Mouse (Mus musculus): ENCODE measurements around the gene Knstrn. TPM values are rescaled to one million over a fixed set of nuclear protein-coding genes. Genes with fewer than 3 reads are reported as not detected.

The Knstrn gene
- polyA plus RNA-seq, 1 experiment from 2014 or later = 64.4 TPM

DNA sequence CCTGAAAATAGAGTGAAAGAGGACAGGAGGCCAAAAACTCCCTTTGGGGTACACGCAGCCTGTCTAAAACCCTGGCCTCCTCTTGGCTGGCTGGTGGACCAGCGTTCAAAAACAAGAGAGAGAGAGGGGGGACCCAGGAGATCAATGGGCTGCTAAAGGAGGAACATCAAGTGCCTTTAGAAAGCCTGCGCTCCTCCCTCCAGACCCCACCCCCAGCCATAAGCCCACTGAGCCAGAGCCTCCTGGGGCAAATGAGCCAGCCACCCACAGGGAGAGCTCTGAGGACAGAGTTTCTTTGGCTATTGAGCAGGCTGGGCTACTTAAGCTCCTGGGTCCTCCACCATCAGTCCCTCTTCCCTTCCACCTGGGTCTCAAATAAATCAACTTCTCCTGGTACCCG is 85.0 kb downstream of the Knstrn start:
- no peak for TF ChIP-seq CTCF (IDR thresholded peaks at IDR 0.05)
- in situ Hi-C loops (cut with MboI; ENCODE audit: low pct_unique_long_range_greater_than_20kb) = loop anchor here (25.0 kb wide), 1 partner anchor 411 kb away; the partner anchor contains the start of gene Srp14
- DNase-seq (ENCODE audit: low read depth, low spot score) (no peak), ATAC-seq (no peak)
- ChIA-PET POLR2A (no interaction called here), CTCF (no interaction called here)
- peaks cover 29% of the 10 kb centered on the region for H3K27me3 ChIP-seq

DNA sequence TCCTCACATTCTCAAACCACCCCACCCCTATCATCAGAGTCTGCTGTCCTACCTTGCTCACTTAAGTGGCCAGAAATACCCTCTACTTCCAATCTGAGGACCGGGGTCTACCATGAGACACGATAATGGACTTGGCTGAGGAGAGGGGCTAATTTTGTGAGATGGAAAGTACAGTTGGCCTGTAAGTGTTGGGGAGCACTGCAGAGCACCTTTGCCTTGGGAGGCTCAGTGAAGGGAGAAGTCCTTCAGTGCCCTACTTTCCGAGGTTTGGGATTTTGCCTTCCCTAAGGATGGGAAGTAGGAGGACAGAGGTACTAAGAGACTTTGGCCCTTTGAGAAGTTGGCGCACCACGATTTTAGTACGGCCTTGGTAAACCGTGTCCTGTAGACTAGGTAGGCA is 85.5 kb downstream of the Knstrn start:
- no peak for TF ChIP-seq CTCF (IDR thresholded peaks at IDR 0.05)
- POLR2A ChIA-PET = interaction anchor here (0.7 kb wide), 1 partner anchor 191 kb away, joined by 3 read pairs; no protein-coding TSS in a partner anchor
- in situ Hi-C loops (cut with MboI; ENCODE audit: low pct_unique_long_range_greater_than_20kb) = loop anchor here (25.0 kb wide), 1 partner anchor 412 kb away; the partner anchor contains the start of gene Srp14

DNA sequence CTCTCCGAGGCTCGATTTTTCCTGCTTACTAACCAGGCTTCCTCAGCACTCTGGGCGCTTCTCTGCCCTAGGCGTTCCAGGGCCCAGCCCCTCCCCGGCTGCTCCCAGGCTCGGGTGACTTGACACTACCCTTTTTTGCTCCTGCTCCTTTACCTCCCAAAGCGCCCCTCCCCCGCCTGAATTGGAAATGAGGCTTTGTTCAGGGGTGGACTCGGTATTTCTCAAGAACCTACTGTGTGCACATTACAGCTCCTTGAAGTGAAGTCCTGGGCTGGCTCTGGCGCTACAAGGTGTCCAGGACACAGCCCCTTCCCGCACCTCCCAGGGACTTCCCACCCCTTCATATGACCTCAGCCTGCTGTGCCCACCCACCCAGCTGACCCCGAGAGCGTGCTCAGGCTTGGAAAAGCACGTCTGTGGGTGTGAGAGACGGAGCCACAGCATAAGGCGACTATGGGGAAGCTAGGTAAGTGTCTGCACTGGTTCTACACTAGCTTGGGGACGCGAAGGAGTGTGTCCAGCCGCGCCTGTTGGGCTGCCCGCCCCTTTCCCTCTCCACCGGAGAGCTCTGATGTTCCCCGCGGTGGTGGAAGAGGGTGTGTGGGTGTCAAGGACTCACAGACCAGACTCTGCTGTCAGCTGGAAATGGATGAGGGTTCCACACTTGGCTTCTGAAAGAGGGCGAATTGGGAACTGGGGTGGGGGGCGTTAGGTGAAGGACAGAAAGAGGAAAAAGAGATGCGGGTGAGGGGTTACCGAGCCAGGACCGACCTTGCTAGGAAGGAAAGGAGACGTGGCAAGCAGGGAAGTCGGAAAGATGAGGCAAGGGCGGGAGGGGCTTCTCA is 86.4 kb downstream of the Knstrn start, which contains the start of gene Bahd1:
Bahd1 (plus strand) TSS at position 397 of the 845 bp plus-strand sequence.
- ATAC-seq (no peak), DNase-seq (ENCODE audit: low read depth, low spot score) (no peak)
- in situ Hi-C loops (cut with MboI; ENCODE audit: low pct_unique_long_range_greater_than_20kb) = loop anchor here (25.0 kb wide), 1 partner anchor 413 kb away; the partner anchor contains the start of gene Srp14
- CTCF ChIA-PET = no interaction called here
- POLR2A ChIA-PET = no interaction called here
- peaks cover 22% of the 10 kb centered on the region for H3K27me3 ChIP-seq
- TF ChIP-seq CTCF (IDR thresholded peaks at IDR 0.05) = no peak

More for the DNA sequence above, 85.5 kb downstream of the Knstrn start:
- ATAC-seq (no peak), DNase-seq (ENCODE audit: low read depth, low spot score) (no peak)
- CTCF ChIA-PET = no interaction called here
- peaks cover 24% of the 10 kb centered on the region for H3K27me3 ChIP-seq

DNA sequence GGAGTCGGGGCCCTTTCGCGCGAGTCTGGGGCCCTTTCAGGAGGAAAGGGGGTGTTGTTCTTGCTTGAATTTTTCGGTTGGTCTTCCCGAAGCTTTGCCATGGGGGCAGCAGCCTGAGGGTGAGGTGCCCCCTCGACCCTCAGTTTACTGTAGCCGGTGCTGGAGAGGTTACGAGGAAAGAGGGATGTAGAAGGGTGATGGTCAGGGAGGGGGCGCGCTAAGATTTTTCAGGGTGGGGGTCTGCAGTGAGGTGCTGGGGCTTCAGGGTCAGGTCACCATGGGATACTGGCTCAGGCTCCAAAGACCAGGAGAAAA is 87.0 kb downstream of the Knstrn start:
- in situ Hi-C loops (cut with MboI; ENCODE audit: low pct_unique_long_range_greater_than_20kb) = no loop called here
- ChIA-PET CTCF (no interaction called here), POLR2A (no interaction called here)
- ATAC-seq = no peak
- no peak for DNase-seq (ENCODE audit: low read depth, low spot score)
- peaks cover 21% of the 10 kb centered on the region for H3K27me3 ChIP-seq
- TF ChIP-seq CTCF (IDR thresholded peaks at IDR 0.05) = no peak

DNA sequence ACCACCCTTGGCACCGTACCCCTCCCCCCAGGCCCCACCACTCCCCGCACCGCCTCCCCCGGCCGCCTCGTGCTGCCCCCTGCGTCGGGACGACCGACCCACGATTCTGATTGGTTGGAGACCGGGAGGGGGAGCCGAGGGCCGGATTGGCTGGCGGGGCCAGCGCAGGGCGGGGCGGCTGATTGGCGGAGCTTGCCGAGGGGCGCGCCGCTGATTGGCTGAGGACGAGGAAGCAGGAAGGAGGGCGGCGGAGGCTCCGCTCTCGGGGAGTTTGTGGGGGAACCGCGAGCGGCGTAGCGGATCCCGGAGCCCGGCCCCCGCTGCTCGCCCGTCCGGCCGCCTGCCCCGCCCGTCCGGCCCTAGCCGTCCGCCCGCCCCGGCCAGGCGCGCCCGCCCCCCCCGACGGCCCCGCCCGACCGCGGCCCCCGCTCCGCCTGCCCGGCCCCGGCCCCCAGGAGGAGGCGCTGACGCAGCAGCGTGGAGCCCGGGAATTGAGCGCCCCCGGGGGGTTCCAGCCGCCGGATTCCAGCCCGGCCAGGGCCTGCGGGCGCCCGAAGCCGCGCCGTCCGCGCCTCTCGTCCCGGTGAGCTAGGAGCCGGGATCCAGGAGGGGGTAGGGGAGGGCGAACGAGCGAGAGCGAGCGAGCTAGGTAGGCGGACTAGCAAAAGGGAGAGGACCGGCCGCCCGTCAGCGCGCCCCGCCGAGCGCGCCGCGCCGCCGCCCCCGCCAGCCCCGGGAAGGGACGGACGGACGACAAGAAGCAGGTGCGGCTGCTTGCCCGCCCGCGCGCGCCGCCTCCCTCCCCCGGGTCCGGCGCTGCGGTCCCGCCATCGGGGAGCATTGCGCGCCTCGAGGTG is 87.6 kb downstream of the Knstrn start:
- ChIA-PET CTCF (interaction anchor here (1.8 kb wide), 1 partner anchor 11 kb away, joined by 6 read pairs; no protein-coding TSS in a partner anchor), POLR2A (no interaction called here)
- H3K27me3 ChIP-seq = peaks cover 15% of the 10 kb centered on the region
- DNase-seq (ENCODE audit: low read depth, low spot score) (peak; percentile 54), ATAC-seq (peak; percentile 86)
- in situ Hi-C loops (cut with MboI; ENCODE audit: low pct_unique_long_range_greater_than_20kb) = no loop called here
- no peak for TF ChIP-seq CTCF (IDR thresholded peaks at IDR 0.05)

DNA sequence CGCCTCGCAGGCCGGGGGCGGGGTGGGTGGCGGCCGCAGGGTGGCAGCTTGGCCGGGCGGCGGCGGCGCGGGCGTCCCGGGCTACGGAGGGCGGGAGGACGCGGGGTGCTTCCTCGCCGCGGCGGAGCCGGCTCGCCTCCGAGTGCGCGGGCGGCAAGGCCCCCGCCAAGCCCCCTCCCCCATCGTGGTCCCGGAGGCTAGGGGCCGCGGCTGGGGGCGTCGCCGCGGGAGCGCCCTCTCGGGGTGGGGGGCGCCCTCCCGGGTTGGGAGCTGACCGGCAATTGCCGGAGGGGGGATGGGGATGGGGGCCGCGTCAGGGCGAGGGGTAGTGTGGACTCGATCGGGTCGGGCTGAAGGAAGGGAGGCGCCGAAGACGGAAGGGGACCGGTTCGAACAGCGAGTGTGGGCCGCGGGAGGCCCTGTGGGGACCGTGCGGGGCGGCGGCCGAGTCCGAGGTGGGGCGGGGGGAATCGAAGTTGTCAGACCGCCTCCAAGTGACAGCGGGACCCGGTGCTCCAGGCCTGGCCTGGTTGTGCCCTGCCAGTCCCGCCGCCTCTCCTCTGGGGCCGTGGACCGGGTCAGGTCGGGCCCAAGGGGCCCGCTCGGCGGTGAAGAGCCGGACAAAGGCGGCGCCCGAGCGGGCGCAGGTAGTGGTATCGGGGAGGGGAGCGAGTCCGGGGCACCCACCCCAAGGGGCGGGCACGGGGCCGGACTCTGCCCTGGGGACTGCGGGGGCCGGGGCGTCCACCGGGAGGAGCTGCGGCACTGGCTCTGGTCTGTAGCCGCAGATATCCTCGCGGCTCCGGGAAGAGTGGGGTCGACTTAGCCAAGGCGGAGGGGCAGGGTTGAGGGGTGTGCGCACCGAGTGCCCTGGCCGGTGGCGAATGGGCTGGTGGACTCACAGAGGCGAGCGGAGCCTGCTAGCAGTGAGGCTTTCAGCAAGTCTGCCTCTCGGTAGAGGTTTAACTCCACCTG is 88.5 kb downstream of the Knstrn start:
- ATAC-seq = peak; percentile 24

DNA sequence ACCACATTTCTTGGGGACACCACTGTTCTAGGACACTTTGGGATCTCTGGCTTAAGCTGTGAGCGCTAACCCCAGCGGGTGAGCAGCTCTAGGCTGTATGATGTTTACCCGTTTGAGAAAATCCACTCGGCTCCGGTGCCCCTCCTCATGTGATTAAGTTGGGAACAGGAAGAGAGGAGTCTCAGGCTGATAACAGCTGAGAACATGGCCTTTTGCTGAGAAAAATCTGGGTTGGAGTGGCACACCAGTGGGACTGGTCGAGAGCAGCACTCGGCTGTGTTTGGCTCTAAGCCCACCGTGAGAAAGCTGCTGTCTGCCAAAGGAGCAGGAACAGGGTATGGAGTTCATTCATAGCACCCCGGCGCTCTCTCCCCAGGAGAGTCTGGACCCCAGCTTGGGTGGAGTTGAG is 89.5 kb downstream of the Knstrn start:
- in situ Hi-C loops (cut with MboI; ENCODE audit: low pct_unique_long_range_greater_than_20kb) = no loop called here

More for the DNA sequence above, 88.5 kb downstream of the Knstrn start:
- peaks cover 6% of the 10 kb centered on the region for H3K27me3 ChIP-seq
- ChIA-PET POLR2A (interaction anchor here (1.0 to 1.1 kb wide), 2 partner anchors 24 to 303 kb away, joined by 3 read pairs; partner anchors contain the start of gene Chst14), CTCF (interaction anchor here (1.8 kb wide), 1 partner anchor 10 kb away, joined by 6 read pairs; no protein-coding TSS in a partner anchor)
- no peak for TF ChIP-seq CTCF (IDR thresholded peaks at IDR 0.05)
- no peak for DNase-seq (ENCODE audit: low read depth, low spot score)
- in situ Hi-C loops (cut with MboI; ENCODE audit: low pct_unique_long_range_greater_than_20kb) = no loop called here

More for the DNA sequence above, 89.5 kb downstream of the Knstrn start:
- peaks cover 5% of the 10 kb centered on the region for H3K27me3 ChIP-seq
- ChIA-PET CTCF (interaction anchor here (1.8 kb wide), 1 partner anchor 9 kb away, joined by 6 read pairs; no protein-coding TSS in a partner anchor), POLR2A (interaction anchor here (1.0 kb wide), 1 partner anchor 304 kb away, joined by 3 read pairs; no protein-coding TSS in a partner anchor)
- TF ChIP-seq CTCF (IDR thresholded peaks at IDR 0.05) = no peak
- DNase-seq (ENCODE audit: low read depth, low spot score) = no peak
- no peak for ATAC-seq

Other genes with a start within 250 kb of the Knstrn start
- 44.8 TPM for gene Bub1b, start 215.8 kb upstream of the Knstrn start, polyA plus RNA-seq (2021)
- gene Pak6, start 150.7 kb upstream of the Knstrn start, polyA plus RNA-seq (2021) = 0.15 TPM
- gene Ankrd63, start 110.0 kb upstream of the Knstrn start, polyA plus RNA-seq (2021) = 0.01 TPM
- gene Plcb2, start 85.6 kb upstream of the Knstrn start, polyA plus RNA-seq (2021) = 0.03 TPM
- 25.9 TPM for gene Inafm2, start 68.2 kb upstream of the Knstrn start, polyA plus RNA-seq (2021)
- 31.5 TPM for gene Ccdc9b, start 51.3 kb upstream of the Knstrn start, polyA plus RNA-seq (2021)
- gene Phgr1, start 41.2 kb upstream of the Knstrn start, polyA plus RNA-seq (2021) = not detected
- 0.03 TPM for gene Disp2, start 34.3 kb upstream of the Knstrn start, polyA plus RNA-seq (2021)
- gene Ivd, start 48.0 kb downstream of the Knstrn start, polyA plus RNA-seq (2021) = 36.8 TPM
- 22.9 TPM for gene Bahd1, start 86.4 kb downstream of the Knstrn start, polyA plus RNA-seq (2021)
- gene Chst14, start 112.5 kb downstream of the Knstrn start, polyA plus RNA-seq (2021) = 32.3 TPM
- gene Ccdc32, start 215.4 kb downstream of the Knstrn start, polyA plus RNA-seq (2021) = 26.6 TPM
- gene Rpusd2, start 220.8 kb downstream of the Knstrn start, polyA plus RNA-seq (2021) = 5.2 TPM
- gene Knl1, start 233.1 kb downstream of the Knstrn start, polyA plus RNA-seq (2021) = 9.3 TPM

All from Patski (cell line).